Mouse (Mus musculus) liver, embryonic 11.5 days (tissue): ENCODE measurements around the gene Rab9. TPM values are rescaled to one million over a fixed set of nuclear protein-coding genes. Genes with fewer than 3 reads are reported as not detected.

Experiments used
- ATAC-seq: fragments of 200-750 bp; cut with Nextera tagmentation; replicated peaks from 2 replicates; pipeline ENCODE4 v1.8.0; 2017; ENCODE audit warnings: moderate number of reproducible peaks, mild to moderate bottlenecking, moderate TSS enrichment, moderate library complexity; ENCODE audit not compliant: low FRiP score
- DNase-seq: peaks from one replicate; pipeline ENCODE4 v3.0.0-alpha.2; 2017; ENCODE audit warnings: low spot score
- H3K27ac ChIP-seq: fragments of 300-500 bp; sonication (generic); 2 replicates; pipeline ENCODE4 v1.5.1; 2014; ENCODE audit warnings: mild to moderate bottlenecking, low read depth, low read length, control low read depth
- H3K27me3 ChIP-seq: fragments of 300-500 bp; sonication (generic); replicated peaks from 2 replicates; pipeline ENCODE4 v1.6.1; 2014; ENCODE audit warnings: low read length, mixed read lengths; ENCODE audit not compliant: control insufficient read depth, insufficient read depth
- H3K36me3 ChIP-seq: fragments of 300-500 bp; sonication (generic); 2 replicates; pipeline ENCODE4 v1.6.1; 2014; ENCODE audit warnings: mild to moderate bottlenecking, low read length, moderate library complexity, mixed read lengths; ENCODE audit not compliant: control insufficient read depth, insufficient read depth
- H3K4me1 ChIP-seq: fragments of 300-500 bp; sonication (generic); replicated peaks from 2 replicates; pipeline ENCODE4 v1.6.1; 2014; ENCODE audit warnings: low read length, mixed read lengths; ENCODE audit not compliant: control insufficient read depth, insufficient read depth
- H3K4me2 ChIP-seq: fragments of 300-500 bp; sonication (generic); 2 replicates; pipeline ENCODE4 v1.6.1; 2014; ENCODE audit warnings: mild to moderate bottlenecking, control low read depth, moderate library complexity
- H3K4me3 ChIP-seq: fragments of 300-500 bp; sonication (generic); 2 replicates; pipeline ENCODE4 v1.5.1; 2014; ENCODE audit warnings: low read depth, low read length, control low read depth
- H3K9ac ChIP-seq: fragments of 300-500 bp; sonication (generic); 2 replicates; pipeline ENCODE4 v1.6.1; 2014; ENCODE audit warnings: low read depth, low read length, control low read depth
- H3K9me3 ChIP-seq: fragments of 300-500 bp; sonication (generic); 2 replicates; pipeline ENCODE4 v1.6.1; 2016; ENCODE audit warnings: low read length, inconsistent platforms, mixed read lengths; ENCODE audit not compliant: control insufficient read depth
- whole genome bisulfite sequencing: fragments of 180-500 bp; shearing (Covaris S2); extraction: QIAGEN DNeasy Blood & Tissue Kit; methylation state at CpG from one replicate; pipeline ENCODE4 v1.1.7; 2014; 5-methylcytosine and 5-hydroxymethylcytosine counted together
- polyA plus RNA-seq: library from polyadenylated mRNA; unstranded; fragments of >200 nt; fragmentation: Nextera tagmentation; extraction: Ambion mirVana; gene quantifications from 2 replicates; pipeline ENCODE4 v1.2.1, GENCODE M21; 2014

Rab9 gene
- polyA plus RNA-seq, 1 experiment from 2014 or later: 46.6 TPM

DNA sequence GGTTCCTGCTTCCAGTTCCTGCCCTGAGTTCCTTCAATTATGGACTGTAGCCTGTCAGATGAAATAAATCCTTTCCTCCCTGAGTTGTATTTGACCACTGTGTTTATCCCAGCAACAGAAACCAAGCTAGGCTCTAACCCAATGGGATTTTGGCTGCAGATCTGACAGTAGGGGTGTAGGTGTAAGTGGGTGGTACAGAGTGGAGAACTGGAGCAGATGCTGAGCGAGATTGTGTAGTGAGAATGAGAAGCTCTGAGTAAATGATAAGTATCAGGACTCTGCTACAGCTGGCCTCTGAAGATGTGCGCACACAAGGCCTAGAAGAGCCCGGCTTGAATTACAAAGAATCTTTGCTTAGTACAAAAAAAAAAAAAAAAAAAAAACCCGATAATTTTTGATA is 32.4 kb upstream of the Rab9 start:
- Histone ChIP-seq H3K27me3 (no peaks in the 10 kb centered on the region; the same call in 1 of the 2 replicates), H3K4me2 (no peak overlapping the region), H3K27ac (no peak overlapping the region), H3K36me3 (no peaks in the 10 kb centered on the region), H3K9me3 (no peaks in the 10 kb centered on the region), H3K9ac (no peak overlapping the region), H3K4me1 (no peaks in the 10 kb centered on the region), H3K4me3 (no peak overlapping the region)
- 85% methylated on average over 4 of the region's 4 CpGs for WGBS
- ATAC-seq (0 out of 2 replicates have a peak, but pooled peaks have one; percentile 16), DNase-seq (no peak)

DNA sequence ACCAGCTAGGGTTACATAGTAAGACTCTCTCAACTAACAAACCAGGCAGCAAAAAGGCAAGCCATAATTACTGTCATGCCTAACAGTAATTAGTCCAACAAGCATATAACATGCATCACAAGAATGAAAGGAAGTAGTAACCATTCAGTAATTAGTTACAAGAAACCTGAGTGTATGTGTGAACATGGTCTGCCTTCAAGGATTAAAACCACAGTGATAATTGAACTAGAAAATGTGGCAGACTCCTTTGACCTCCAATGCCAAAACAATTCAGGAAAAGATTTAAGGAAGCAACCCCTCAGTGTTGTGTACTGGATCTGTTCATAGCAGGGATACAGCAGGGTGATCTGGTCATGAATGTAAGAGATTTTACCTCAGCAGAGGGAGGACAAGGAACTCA is 31.4 kb upstream of the Rab9 start:
- Histone ChIP-seq H3K36me3 (no peaks in the 10 kb centered on the region), H3K4me1 (no peaks in the 10 kb centered on the region), H3K27ac (no peak overlapping the region), H3K4me3 (no peak overlapping the region), H3K9ac (no peak overlapping the region), H3K9me3 (no peaks in the 10 kb centered on the region), H3K4me2 (peak overlapping the region; percentile 59), H3K27me3 (no peaks in the 10 kb centered on the region; the same call in 1 of the 2 replicates)
- no peak for ATAC-seq
- DNase-seq: no peak

DNA sequence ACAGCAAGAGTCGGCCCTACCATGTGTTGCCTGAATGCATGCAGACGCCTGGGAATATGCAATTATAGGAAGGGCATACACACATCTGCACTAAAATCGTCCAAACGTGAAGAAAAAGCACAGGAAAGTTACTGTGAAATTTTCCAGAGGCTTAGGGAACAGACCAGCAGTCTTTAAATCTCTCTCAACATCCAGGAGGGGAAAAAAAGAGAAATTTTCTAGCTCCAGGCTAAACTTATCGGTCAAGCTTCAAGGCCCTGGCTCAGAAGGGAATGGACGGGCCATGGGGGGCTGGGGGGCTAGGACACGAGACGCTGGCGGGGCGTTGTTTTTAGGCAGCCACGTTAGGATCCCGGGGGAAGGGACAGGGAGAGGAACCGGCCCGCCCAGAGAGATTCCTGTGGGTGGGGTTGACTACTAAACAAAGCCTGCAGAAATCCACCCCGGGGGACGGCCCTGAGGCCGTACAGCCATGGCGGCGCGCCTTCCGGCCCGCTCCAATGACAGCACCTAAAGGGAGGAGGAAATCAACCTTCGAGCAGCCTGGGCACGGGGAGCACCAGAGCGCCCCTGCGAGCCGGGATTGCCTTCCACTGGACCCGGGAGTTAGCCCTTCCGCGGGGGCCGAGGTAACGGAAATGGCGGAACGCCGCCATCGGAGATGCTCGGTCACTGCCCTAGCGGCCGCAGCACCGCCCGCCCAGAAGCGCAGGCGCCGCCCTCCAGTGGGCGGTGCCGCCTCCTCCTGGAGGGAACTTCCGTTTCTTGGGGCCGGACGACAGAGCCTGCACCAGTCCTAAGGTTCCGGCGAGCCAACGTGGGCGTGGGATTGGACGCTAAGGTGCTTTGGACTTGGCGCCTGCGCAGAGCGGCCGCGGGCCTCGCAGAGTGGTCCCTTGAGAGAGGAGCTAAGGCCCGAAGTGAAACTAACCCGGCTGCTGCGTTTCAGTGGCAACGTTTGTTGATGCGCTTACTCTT is 30.4 kb upstream of the Rab9 start:
- H3K9me3 ChIP-seq: no peaks in the 10 kb centered on the region
- peak overlapping the region; percentile 60 for H3K4me3 ChIP-seq
- no peaks in the 10 kb centered on the region; the same call in 1 of the 2 replicates for H3K27me3 ChIP-seq
- H3K36me3 ChIP-seq: no peaks in the 10 kb centered on the region
- H3K4me1 ChIP-seq: no peaks in the 10 kb centered on the region
- DNase-seq (peak; percentile 82), ATAC-seq (peak; percentile 96)
- WGBS: 14% methylated on average over 65 of the region's 65 CpGs
- H3K27ac ChIP-seq: peak overlapping the region; percentile 94
- peak overlapping the region; percentile 76 for H3K9ac ChIP-seq
- H3K4me2 ChIP-seq: peak overlapping the region; percentile 59

- WGBS: 54% methylated on average over 2 of the region's 2 CpGs
- H3K36me3 ChIP-seq: no peaks in the 10 kb centered on the region
- no peak for DNase-seq
- H3K9ac ChIP-seq: no peak overlapping the region
- H3K27ac ChIP-seq: no peak overlapping the region
- H3K4me3 ChIP-seq: no peak overlapping the region
- no peaks in the 10 kb centered on the region for H3K9me3 ChIP-seq
- no peak for ATAC-seq
- no peaks in the 10 kb centered on the region for H3K4me1 ChIP-seq
- H3K4me2 ChIP-seq: no peak overlapping the region
- H3K27me3 ChIP-seq: no peaks in the 10 kb centered on the region; the same call in none of the 2 replicates
Observed at GRCm38 (mm10) chrX:166504421-166504820, 24.8 kb upstream of the Rab9 start.

DNA sequence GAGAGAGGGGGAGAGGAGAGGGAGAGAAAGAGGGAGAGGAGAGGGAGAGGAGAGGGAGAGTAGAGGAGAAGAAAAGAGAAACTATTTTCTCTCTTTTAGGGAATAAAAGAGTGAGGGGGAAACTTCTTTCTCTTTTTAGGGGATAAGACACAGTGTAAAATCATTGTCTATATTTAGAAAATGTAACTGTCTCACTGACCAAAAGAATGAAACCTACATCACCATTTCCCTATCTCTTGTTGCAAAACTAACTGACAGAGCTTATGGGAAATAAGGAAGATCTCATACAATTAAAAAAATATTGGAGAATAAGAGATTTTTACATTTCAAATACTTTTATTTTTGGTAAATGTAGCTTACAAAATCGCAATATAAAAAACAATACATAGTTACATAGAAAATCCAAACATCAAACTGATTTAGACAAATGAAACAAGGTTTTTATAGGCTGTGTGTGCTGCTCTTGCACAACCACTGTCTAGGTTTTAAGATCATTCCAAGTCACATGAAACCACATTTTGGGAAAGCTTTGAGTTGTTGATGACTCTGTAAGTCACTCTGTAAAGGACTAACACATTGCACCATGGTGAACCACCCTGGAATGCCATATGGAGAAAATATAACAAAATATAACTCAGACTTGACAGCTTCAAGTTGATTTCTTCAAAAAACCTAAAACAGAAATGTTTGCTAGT is 20.0 kb upstream of the Rab9 start:
- no peak overlapping the region for H3K27ac ChIP-seq
- H3K36me3 ChIP-seq: no peaks in the 10 kb centered on the region
- H3K27me3 ChIP-seq: no peaks in the 10 kb centered on the region; the same call in none of the 2 replicates
- H3K4me1 ChIP-seq: no peaks in the 10 kb centered on the region
- no peak overlapping the region for H3K9ac ChIP-seq
- no peak overlapping the region for H3K4me3 ChIP-seq
- 65% methylated on average over 1 of the region's 1 CpGs for WGBS
- ATAC-seq (no peak), DNase-seq (no peak)
- no peaks in the 10 kb centered on the region for H3K9me3 ChIP-seq
- no peak overlapping the region for H3K4me2 ChIP-seq

- Histone ChIP-seq H3K27ac (no peak overlapping the region), H3K4me2 (no peak overlapping the region), H3K9ac (no peak overlapping the region), H3K36me3 (no peaks in the 10 kb centered on the region), H3K9me3 (no peaks in the 10 kb centered on the region), H3K4me1 (no peaks in the 10 kb centered on the region), H3K27me3 (no peaks in the 10 kb centered on the region; the same call in 1 of the 2 replicates), H3K4me3 (no peak overlapping the region)
- DNase-seq: no peak
- no peak for ATAC-seq
- WGBS: 53% methylated on average over 4 of the region's 4 CpGs
Observed at GRCm38 (mm10) chrX:166497771-166498170, 18.1 kb upstream of the Rab9 start.

DNA sequence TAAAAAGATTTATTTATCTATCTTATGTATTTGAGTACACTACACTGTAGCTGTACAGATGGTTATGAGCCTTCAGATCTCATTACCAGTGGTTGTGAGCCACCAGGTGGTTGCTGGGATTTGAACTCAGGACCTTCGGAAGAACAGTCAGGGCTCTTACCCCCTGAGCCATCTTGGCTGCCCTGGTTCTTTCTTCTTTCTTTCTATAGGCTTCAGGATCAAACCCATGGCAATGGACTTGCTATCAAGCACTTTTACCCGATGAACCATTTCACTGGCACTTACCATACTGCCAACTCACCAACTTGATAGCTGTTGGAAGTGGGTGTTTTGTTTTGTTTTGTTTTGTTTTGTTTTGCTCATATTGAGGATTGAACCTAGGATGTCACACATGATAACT is 15.4 kb upstream of the Rab9 start:
- Histone ChIP-seq H3K9ac (no peak overlapping the region), H3K4me1 (no peaks in the 10 kb centered on the region), H3K27me3 (no peaks in the 10 kb centered on the region), H3K36me3 (no peaks in the 10 kb centered on the region), H3K9me3 (no peaks in the 10 kb centered on the region), H3K4me3 (no peak overlapping the region), H3K27ac (no peak overlapping the region), H3K4me2 (no peak overlapping the region)
- 84% methylated on average over 2 of the region's 2 CpGs for WGBS
- DNase-seq: no peak
- ATAC-seq: no peak

GRCm38 (mm10) chrX:166478631-166479364 is 869 bp downstream of the Rab9 start:
- peak; percentile 44 for ATAC-seq
- 20% methylated on average over 28 of the region's 28 CpGs for WGBS

More at GRCm38 (mm10) chrX:166478631-166479364, 869 bp downstream of the Rab9 start:
- Histone ChIP-seq H3K9me3 (no peaks in the 10 kb centered on the region), H3K4me1 (no peaks in the 10 kb centered on the region), H3K27ac (peak overlapping the region; percentile 66), H3K4me3 (peak overlapping the region; percentile 61), H3K9ac (peak overlapping the region; percentile 72), H3K4me2 (peak overlapping the region; percentile 59), H3K36me3 (no peaks in the 10 kb centered on the region; the same call in 1 of the 2 replicates), H3K27me3 (peaks cover 4% of the 10 kb centered on the region; the same call in 1 of the 2 replicates)
- peak; percentile 32 for DNase-seq
